Mouse (Mus musculus): ENCODE measurements around the gene Sipa1. TPM values are rescaled to one million over a fixed set of nuclear protein-coding genes. Genes with fewer than 3 reads are reported as not detected.

The Sipa1 gene
- total RNA-seq (2023), result 171 TPM

GRCm38 (mm10) chr19:5662981-5663913 is at the start of gene Sipa1:
TSS of gene Sipa1 (minus strand) at chr19:5663707.

GRCm38 (mm10) chr19:5704163-5704800 is 40.8 kb upstream of the Sipa1 start, which contains the start of gene Kcnk7:
TSS of gene Kcnk7 (plus strand) at chr19:5704367.

GRCm38 (mm10) chr19:5688200-5689087 is 24.9 kb upstream of the Sipa1 start, which contains the start of the genes Map3k11 and Pcnx3:
TSS of gene Map3k11 (plus strand) at chr19:5688742.
TSS of gene Pcnx3 (minus strand) at chr19:5688908.

GRCm38 (mm10) chr19:5637069-5638047 is 26.1 kb downstream of the Sipa1 start, which contains the start of gene Rela:
TSS of gene Rela (plus strand) at chr19:5637483.

GRCm38 (mm10) chr19:5609547-5610404 is 53.7 kb downstream of the Sipa1 start, which contains the start of gene Kat5:
TSS of gene Kat5 (minus strand) at chr19:5610237.

GRCm38 (mm10) chr19:5601752-5602541 is 61.6 kb downstream of the Sipa1 start, which contains the start of gene Rnaseh2c:
TSS of gene Rnaseh2c (plus strand) at chr19:5601873.

Other genes starting within 250 kb of the Sipa1 start
- gene Drap1, start 238.7 kb downstream of the Sipa1 start, total RNA-seq (2023), result 164 TPM
- 54.1 TPM for gene AI837181, start 238.6 kb downstream of the Sipa1 start, total RNA-seq (2023)
- gene Fosl1, start 216.2 kb downstream of the Sipa1 start, total RNA-seq (2023), result 0.79 TPM
- gene Ccdc85b, start 205.8 kb downstream of the Sipa1 start, total RNA-seq (2023), result 6.2 TPM
- gene Fibp, start 203.1 kb downstream of the Sipa1 start, total RNA-seq (2023), result 82.7 TPM
- 43.6 TPM for gene Ctsw, start 195.2 kb downstream of the Sipa1 start, total RNA-seq (2023)
- gene Efemp2, start 189.8 kb downstream of the Sipa1 start, total RNA-seq (2023), result not detected
- gene Mus81, start 175.3 kb downstream of the Sipa1 start, total RNA-seq (2023), result 38.5 TPM
- 1,344 TPM for gene Cfl1, start 173.3 kb downstream of the Sipa1 start, total RNA-seq (2023)
- not detected for gene 1700020D05Rik, start 159.9 kb downstream of the Sipa1 start, total RNA-seq (2023)
- 4.8 TPM for gene Snx32, start 153.2 kb downstream of the Sipa1 start, total RNA-seq (2023)
- not detected for gene Ovol1, start 103.1 kb downstream of the Sipa1 start, total RNA-seq (2023)
- gene Ap5b1, start 95.7 kb downstream of the Sipa1 start, total RNA-seq (2023), result 17.9 TPM
- 78.0 TPM for gene Rnaseh2c, start 61.8 kb downstream of the Sipa1 start, total RNA-seq (2023)
- 144 TPM for gene Kat5, start 53.5 kb downstream of the Sipa1 start, total RNA-seq (2023)
- 151 TPM for gene Rela, start 26.2 kb downstream of the Sipa1 start, total RNA-seq (2023)
- gene Map3k11, start 25.0 kb upstream of the Sipa1 start, total RNA-seq (2023), result 50.6 TPM
- gene Pcnx3, start 25.2 kb upstream of the Sipa1 start, total RNA-seq (2023), result 181 TPM
- gene Kcnk7, start 40.7 kb upstream of the Sipa1 start, total RNA-seq (2023), result not detected
- 30.5 TPM for gene Ehbp1l1, start 62.6 kb upstream of the Sipa1 start, total RNA-seq (2023)
- 18.5 TPM for gene Fam89b, start 65.9 kb upstream of the Sipa1 start, total RNA-seq (2023)
- not detected for gene Ltbp3, start 77.2 kb upstream of the Sipa1 start, total RNA-seq (2023)
- 74.2 TPM for gene Scyl1, start 107.7 kb upstream of the Sipa1 start, total RNA-seq (2023)
- 127 TPM for gene Frmd8, start 211.6 kb upstream of the Sipa1 start, total RNA-seq (2023)
- 27.0 TPM for gene Slc25a45, start 214.1 kb upstream of the Sipa1 start, total RNA-seq (2023)
- gene Tigd3, start 230.4 kb upstream of the Sipa1 start, total RNA-seq (2023), result 2.3 TPM
- 116 TPM for gene Dpf2, start 249.3 kb upstream of the Sipa1 start, total RNA-seq (2023)

Measured in CD4-positive naive resting alpha-beta T cell, adult 76 days (primary cell).